Mouse (Mus musculus): Measurements from ENCODE around the gene Fstl3.

Gene Fstl3

GRCm38 (mm10) chr10:79764234-79764633, 12.8 kb upstream of the Fstl3 start:
- DNase-seq: no peak

GRCm38 (mm10) chr10:79765228-79765745, 11.8 kb upstream of the Fstl3 start:
- peak; percentile 44 for DNase-seq

GRCm38 (mm10) chr10:79766001-79766507, 11.0 kb upstream of the Fstl3 start:
- no peak for DNase-seq

- peak; percentile 100 for DNase-seq
Observed at GRCm38 (mm10) chr10:79766508-79767325, 10.4 kb upstream of the Fstl3 start, which contains the start of gene Rnf126. Gene Rnf126, minus strand, starts transcription at chr10:79766952.

- DNase-seq: peak; percentile 95
Observed at GRCm38 (mm10) chr10:79767372-79768244, 9.5 kb upstream of the Fstl3 start.

- peak; percentile 87 for DNase-seq
Observed at GRCm38 (mm10) chr10:79768400-79768799, 8.7 kb upstream of the Fstl3 start.

GRCm38 (mm10) chr10:79769329-79769728, 7.7 kb upstream of the Fstl3 start:
- DNase-seq: peak; percentile 64

- DNase-seq: no peak
Observed at GRCm38 (mm10) chr10:79772320-79772719, 4.8 kb upstream of the Fstl3 start.

GRCm38 (mm10) chr10:79773208-79773607, 3.9 kb upstream of the Fstl3 start:
- DNase-seq: no peak

GRCm38 (mm10) chr10:79774486-79775279, 2.4 kb upstream of the Fstl3 start:
- DNase-seq: no peak

GRCm38 (mm10) chr10:79778006-79778405, 934 bp downstream of the Fstl3 start:
- peak; percentile 75 for DNase-seq

GRCm38 (mm10) chr10:79779193-79779592, 2.1 kb downstream of the Fstl3 start:
- DNase-seq: no peak

GRCm38 (mm10) chr10:79779784-79780663, 3.0 kb downstream of the Fstl3 start:
- DNase-seq: peak; percentile 99

GRCm38 (mm10) chr10:79780664-79781015, 3.6 kb downstream of the Fstl3 start:
- no peak for DNase-seq

GRCm38 (mm10) chr10:79781139-79781538, 4.1 kb downstream of the Fstl3 start:
- DNase-seq: no peak

- DNase-seq: no peak
Observed at GRCm38 (mm10) chr10:79781956-79782355, 4.9 kb downstream of the Fstl3 start.

GRCm38 (mm10) chr10:79783050-79783449, 6.0 kb downstream of the Fstl3 start:
- DNase-seq: peak; percentile 56

GRCm38 (mm10) chr10:79783920-79784800, 7.1 kb downstream of the Fstl3 start:
- no peak for DNase-seq

- DNase-seq: peak; percentile 86
Observed at GRCm38 (mm10) chr10:79788386-79789158, 11.5 kb downstream of the Fstl3 start.

GRCm38 (mm10) chr10:79789581-79789980, 12.5 kb downstream of the Fstl3 start:
- DNase-seq: no peak
